Mouse (Mus musculus): Measurements from ENCODE around the gene Tspan11. TPM values are rescaled to one million over a fixed set of nuclear protein-coding genes. Genes with fewer than 3 reads are reported as not detected.

Tspan11 gene
- polyA plus RNA-seq, 2 experiments: 18.5 to 19.8 TPM

DNA sequence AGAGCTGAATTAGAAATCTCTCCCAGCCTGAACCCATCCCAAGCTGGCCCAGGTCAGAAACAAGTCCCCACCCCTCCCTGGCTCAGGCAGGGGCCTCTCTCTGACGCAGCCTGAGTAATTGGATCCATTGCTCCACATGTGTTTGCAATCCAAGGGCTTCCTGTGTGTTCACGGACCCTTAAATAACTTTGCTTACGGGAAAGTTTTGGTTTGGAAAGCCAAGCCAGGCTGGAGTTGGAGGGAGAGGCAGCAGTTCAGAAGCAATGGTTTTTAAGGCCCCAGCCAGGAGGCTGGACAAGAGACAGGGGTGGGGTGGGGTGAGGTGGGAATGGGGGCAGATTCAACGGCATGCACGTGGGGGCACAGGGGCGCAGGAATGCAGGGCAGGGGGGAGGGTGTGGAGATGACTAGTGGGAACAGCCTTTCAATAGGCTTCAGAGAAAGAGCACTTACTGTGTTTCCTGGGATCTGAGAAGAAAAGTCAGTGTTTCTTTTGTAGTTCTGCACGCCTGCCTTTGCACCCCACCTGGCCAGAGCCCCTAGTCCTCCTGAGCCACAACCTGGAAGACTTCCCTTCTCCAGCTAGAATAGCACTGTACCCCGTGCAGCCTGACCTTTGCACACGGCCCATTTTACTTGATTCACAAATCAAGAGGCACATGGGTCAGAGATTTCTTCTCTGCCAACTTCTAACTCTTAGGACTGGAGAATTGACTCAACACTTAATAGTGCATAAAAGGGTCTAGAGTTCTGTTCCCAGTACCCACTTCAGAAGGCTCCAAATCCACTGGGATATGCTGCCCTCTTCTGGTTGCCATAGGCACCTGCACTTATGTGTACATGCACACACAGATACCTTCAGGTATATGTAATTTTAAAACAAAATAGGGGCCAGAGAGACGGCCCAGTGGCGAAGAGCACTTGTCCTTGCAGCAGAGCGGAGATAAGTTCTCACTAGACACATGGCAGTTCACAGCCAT lies 16.8 kb upstream of the Tspan11 start:
- peak; percentile 94 for ATAC-seq (ENCODE audit: low FRiP score, low read depth)
- H3K4me3 ChIP-seq (replicated peaks; ENCODE audit: low read length): no peak overlapping the region
- no peak for TF ChIP-seq POLR2A (IDR thresholded peaks at IDR 0.05; ENCODE audit: borderline replicate concordance, extremely low read depth, insufficient read depth, insufficient read length)
- H3K9ac ChIP-seq (ENCODE audit: low read depth, low read length, severe bottlenecking): no peak overlapping the region
- H3K4me2 ChIP-seq (replicated peaks; ENCODE audit: low read depth, low read length, severe bottlenecking): peak overlapping the region; percentile 4; the same call in 1 of the 2 replicates
- H3K9me3 ChIP-seq (ENCODE audit: control insufficient read depth, low read length): no peaks in the 10 kb centered on the region
- H3K4me1 ChIP-seq (ENCODE audit: control insufficient read depth, insufficient read depth, low read length): peaks cover 27% of the 10 kb centered on the region
- WGBS: 36% methylated on average over 12 of the region's 12 CpGs
- peak overlapping the region; percentile 94 for H3K27ac ChIP-seq (replicated peaks; ENCODE audit: low read depth, low read length)
- DNase-seq (ENCODE audit: low spot score): peak; percentile 94
- no peaks in the 10 kb centered on the region for H3K27me3 ChIP-seq (ENCODE audit: control insufficient read depth, insufficient read depth, low read length)
- no peaks in the 10 kb centered on the region for H3K36me3 ChIP-seq (ENCODE audit: control insufficient read depth, insufficient read depth, low read length)

DNA sequence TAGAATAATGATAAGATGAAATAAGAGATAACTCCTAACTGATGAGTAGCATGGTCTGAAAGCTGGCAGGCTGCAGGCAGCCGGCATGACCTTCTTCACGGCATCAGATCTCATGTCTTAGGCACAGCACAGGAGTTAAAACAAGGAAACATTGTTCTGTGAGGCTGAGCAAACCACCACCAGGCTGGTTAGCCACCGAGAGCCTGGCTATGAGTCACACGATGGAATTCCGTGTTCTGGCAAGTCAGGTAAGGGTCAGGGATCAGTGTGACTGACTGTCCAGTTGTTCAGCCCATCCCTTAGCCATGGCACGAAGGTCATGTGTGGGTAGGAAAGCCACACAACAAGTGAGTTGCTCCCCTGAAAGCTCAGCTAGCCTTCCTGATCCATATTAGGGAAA lies 16.0 kb upstream of the Tspan11 start:
- peak overlapping the region; percentile 94; the same call in 1 of the 2 replicates for H3K27ac ChIP-seq (replicated peaks; ENCODE audit: low read depth, low read length)

DNA sequence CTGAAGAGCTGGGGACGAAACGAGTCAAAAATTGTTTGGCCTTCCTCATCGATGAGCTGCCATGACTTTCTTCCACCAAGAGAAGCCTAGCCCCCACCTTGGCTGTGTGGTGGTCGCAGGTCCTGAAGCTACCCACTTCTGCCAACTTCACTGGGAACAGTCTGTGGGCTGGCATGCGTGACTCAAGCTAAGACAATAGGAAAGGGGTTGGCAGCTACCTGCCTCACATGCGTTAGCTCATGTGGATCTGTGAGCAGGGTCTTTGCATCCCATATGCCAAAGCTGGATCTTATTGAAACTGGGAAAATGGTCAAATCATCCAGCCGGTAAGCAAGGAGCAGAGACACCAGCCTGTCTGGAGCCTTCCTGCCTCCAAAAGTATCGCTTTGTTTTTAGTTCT lies 14.8 kb upstream of the Tspan11 start:
- no peak for TF ChIP-seq POLR2A (IDR thresholded peaks at IDR 0.05; ENCODE audit: borderline replicate concordance, extremely low read depth, insufficient read depth, insufficient read length)
- no peaks in the 10 kb centered on the region for H3K36me3 ChIP-seq (ENCODE audit: control insufficient read depth, insufficient read depth, low read length)
- H3K9me3 ChIP-seq (ENCODE audit: control insufficient read depth, low read length): no peaks in the 10 kb centered on the region
- no peak overlapping the region for H3K9ac ChIP-seq (ENCODE audit: low read depth, low read length, severe bottlenecking)
- no peaks in the 10 kb centered on the region for H3K27me3 ChIP-seq (ENCODE audit: control insufficient read depth, insufficient read depth, low read length)
- no peak overlapping the region for H3K27ac ChIP-seq (replicated peaks; ENCODE audit: low read depth, low read length)
- no peak overlapping the region for H3K4me3 ChIP-seq (replicated peaks; ENCODE audit: low read length)
- no peak for ATAC-seq (ENCODE audit: low FRiP score, low read depth)
- peaks cover 46% of the 10 kb centered on the region for H3K4me1 ChIP-seq (ENCODE audit: control insufficient read depth, insufficient read depth, low read length)
- H3K4me2 ChIP-seq (replicated peaks; ENCODE audit: low read depth, low read length, severe bottlenecking): no peak overlapping the region
- DNase-seq (ENCODE audit: low spot score): no peak
- WGBS: 85% methylated on average over 8 of the region's 8 CpGs

More for the DNA sequence above, 16.0 kb upstream of the Tspan11 start:
- Histone ChIP-seq H3K9ac (ENCODE audit: low read depth, low read length, severe bottlenecking) (no peak overlapping the region), H3K4me1 (ENCODE audit: control insufficient read depth, insufficient read depth, low read length) (peaks cover 35% of the 10 kb centered on the region), H3K4me3 (replicated peaks; ENCODE audit: low read length) (no peak overlapping the region), H3K36me3 (ENCODE audit: control insufficient read depth, insufficient read depth, low read length) (no peaks in the 10 kb centered on the region), H3K4me2 (replicated peaks; ENCODE audit: low read depth, low read length, severe bottlenecking) (no peak overlapping the region), H3K27me3 (ENCODE audit: control insufficient read depth, insufficient read depth, low read length) (no peaks in the 10 kb centered on the region), H3K9me3 (ENCODE audit: control insufficient read depth, low read length) (no peaks in the 10 kb centered on the region)
- no peak for DNase-seq (ENCODE audit: low spot score)
- no peak for TF ChIP-seq POLR2A (IDR thresholded peaks at IDR 0.05; ENCODE audit: borderline replicate concordance, extremely low read depth, insufficient read depth, insufficient read length)
- ATAC-seq (ENCODE audit: low FRiP score, low read depth): no peak
- WGBS: 94% methylated on average over 6 of the region's 6 CpGs

DNA sequence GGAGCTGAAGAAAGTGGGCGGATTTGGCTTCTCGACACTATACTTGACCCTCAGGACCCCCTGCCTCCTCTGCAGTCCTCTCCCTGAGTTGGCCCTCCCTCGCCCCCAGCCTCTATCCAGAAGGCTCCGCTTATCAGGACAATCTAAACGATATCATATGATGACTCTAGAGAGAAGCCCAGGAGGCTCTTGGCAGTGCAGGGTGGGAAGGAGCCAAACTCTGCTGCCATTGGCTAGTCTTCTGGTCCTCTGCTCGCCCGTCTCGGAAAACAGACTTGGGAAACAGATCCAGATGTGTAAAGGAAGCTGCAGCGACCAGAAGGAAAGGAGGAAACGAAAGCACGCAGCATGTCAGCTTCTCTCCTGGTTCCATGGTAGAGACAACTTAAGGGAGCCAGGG lies 11.5 kb upstream of the Tspan11 start:
- Histone ChIP-seq H3K4me2 (replicated peaks; ENCODE audit: low read depth, low read length, severe bottlenecking) (peak overlapping the region; percentile 30; the same call in 1 of the 2 replicates), H3K4me3 (replicated peaks; ENCODE audit: low read length) (no peak overlapping the region), H3K36me3 (ENCODE audit: control insufficient read depth, insufficient read depth, low read length) (no peaks in the 10 kb centered on the region), H3K27ac (replicated peaks; ENCODE audit: low read depth, low read length) (0 out of 2 replicates have a peak overlapping the region, but pooled peaks have one; percentile 33), H3K9me3 (ENCODE audit: control insufficient read depth, low read length) (peaks cover 6% of the 10 kb centered on the region; the same call in 1 of the 2 replicates), H3K4me1 (ENCODE audit: control insufficient read depth, insufficient read depth, low read length) (peaks cover 31% of the 10 kb centered on the region), H3K27me3 (ENCODE audit: control insufficient read depth, insufficient read depth, low read length) (no peaks in the 10 kb centered on the region), H3K9ac (ENCODE audit: low read depth, low read length, severe bottlenecking) (no peak overlapping the region)
- TF ChIP-seq POLR2A (IDR thresholded peaks at IDR 0.05; ENCODE audit: borderline replicate concordance, extremely low read depth, insufficient read depth, insufficient read length): no peak
- 31% methylated on average over 11 of the region's 11 CpGs for WGBS
- peak; percentile 28; the same call in 1 of the 2 replicates for ATAC-seq (ENCODE audit: low FRiP score, low read depth)
- peak; percentile 41 for DNase-seq (ENCODE audit: low spot score)

DNA sequence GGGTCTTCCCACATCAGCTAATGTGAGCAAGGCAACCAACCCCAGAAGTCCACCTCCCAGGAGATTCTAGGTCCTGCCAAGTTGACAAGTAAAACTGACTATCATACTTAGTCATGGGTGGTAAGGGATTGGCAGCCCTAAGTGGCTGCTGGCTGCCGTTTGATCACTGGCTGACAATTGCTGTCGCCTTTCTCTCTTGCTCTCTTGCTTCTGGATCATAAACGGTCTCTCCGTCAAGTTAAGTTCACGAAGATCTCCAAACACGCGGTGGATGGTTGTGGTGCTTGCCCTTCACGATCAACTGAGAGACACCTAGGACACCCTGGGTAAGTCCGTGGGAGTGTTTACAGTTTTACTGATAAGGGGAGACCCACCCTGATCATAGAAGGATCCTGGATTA lies 11.0 kb upstream of the Tspan11 start:
- Histone ChIP-seq H3K4me1 (ENCODE audit: control insufficient read depth, insufficient read depth, low read length) (peaks cover 28% of the 10 kb centered on the region), H3K4me2 (replicated peaks; ENCODE audit: low read depth, low read length, severe bottlenecking) (0 out of 2 replicates have a peak overlapping the region, but pooled peaks have one; percentile 30), H3K27ac (replicated peaks; ENCODE audit: low read depth, low read length) (0 out of 2 replicates have a peak overlapping the region, but pooled peaks have one; percentile 15), H3K27me3 (ENCODE audit: control insufficient read depth, insufficient read depth, low read length) (no peaks in the 10 kb centered on the region), H3K9me3 (ENCODE audit: control insufficient read depth, low read length) (peaks cover 6% of the 10 kb centered on the region; the same call in 1 of the 2 replicates), H3K4me3 (replicated peaks; ENCODE audit: low read length) (no peak overlapping the region), H3K36me3 (ENCODE audit: control insufficient read depth, insufficient read depth, low read length) (no peaks in the 10 kb centered on the region), H3K9ac (ENCODE audit: low read depth, low read length, severe bottlenecking) (no peak overlapping the region)
- no peak for ATAC-seq (ENCODE audit: low FRiP score, low read depth)
- 75% methylated on average over 9 of the region's 9 CpGs for WGBS
- no peak for TF ChIP-seq POLR2A (IDR thresholded peaks at IDR 0.05; ENCODE audit: borderline replicate concordance, extremely low read depth, insufficient read depth, insufficient read length)
- DNase-seq (ENCODE audit: low spot score): no peak

Measured in limb, embryonic 14.5 days (tissue).